Mouse (Mus musculus) layer of hippocampus, postnatal 36 days (tissue): ENCODE measurements around the gene Adamts17. TPM values are rescaled to one million over a fixed set of nuclear protein-coding genes. Genes with fewer than 3 reads are reported as not detected.

ENCODE experiments used
- DNase-seq, 2 experiments: peaks; one replicate each; pipeline ENCODE4 v3.0.0; 2022
- total RNA-seq, 2 experiments: library from RNA; stranded (reverse); gene quantifications; 2 replicates each; pipeline ENCODE4 v1.2.3; 2021

Gene Adamts17
- total RNA-seq, 2 experiments from 2014 or later: 24.9 to 30.4 TPM

DNA sequence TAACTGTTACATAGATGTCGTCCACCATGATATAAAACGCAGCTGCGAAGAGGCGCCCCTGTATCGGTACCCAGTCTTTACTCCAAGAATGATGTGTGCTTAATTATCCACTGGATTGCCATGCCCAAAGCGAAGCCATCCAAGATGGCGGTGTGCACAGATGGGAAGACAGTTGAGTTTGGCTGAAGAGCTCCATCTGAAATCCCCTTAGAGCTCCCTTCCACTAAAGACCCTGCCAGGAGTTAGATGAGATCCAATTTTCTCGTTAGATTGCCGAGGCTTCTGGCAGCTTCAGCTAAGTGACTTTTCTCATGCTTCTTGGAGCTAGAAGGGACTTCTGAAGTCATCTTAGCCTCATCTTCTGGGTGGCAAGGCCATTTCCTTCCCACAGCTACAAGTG is 136.8 kb downstream of the Adamts17 start:
- DNase-seq: no peak

DNA sequence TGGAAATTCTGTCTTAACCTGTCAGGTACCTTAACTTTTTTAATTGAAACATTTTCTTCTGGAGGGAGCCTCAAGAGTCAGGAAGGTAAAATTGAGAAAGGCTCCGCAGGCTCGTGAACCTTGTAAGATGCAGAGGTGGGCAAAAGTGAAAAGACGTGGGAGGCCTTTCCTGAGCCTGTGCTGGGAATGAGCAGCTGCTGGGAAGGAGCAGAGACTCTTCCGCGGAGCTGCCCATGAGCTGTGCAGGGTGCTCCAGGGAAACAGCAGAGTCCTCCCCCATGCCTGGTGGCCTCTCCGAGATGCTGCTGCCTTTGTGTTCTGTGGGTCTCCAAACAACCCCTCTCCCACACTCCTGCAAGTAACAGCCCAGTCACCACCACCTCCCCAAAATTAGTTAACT is 142.1 kb downstream of the Adamts17 start:
- DNase-seq: no peak

- no peak for DNase-seq
Measured at GRCm38 (mm10) chr7:66982084-66982483, 142.5 kb downstream of the Adamts17 start.

- DNase-seq: no peak
Measured at GRCm38 (mm10) chr7:66987671-66988070, 148.1 kb downstream of the Adamts17 start.

GRCm38 (mm10) chr7:66988441-66988840 is 148.9 kb downstream of the Adamts17 start:
- DNase-seq: no peak

DNA sequence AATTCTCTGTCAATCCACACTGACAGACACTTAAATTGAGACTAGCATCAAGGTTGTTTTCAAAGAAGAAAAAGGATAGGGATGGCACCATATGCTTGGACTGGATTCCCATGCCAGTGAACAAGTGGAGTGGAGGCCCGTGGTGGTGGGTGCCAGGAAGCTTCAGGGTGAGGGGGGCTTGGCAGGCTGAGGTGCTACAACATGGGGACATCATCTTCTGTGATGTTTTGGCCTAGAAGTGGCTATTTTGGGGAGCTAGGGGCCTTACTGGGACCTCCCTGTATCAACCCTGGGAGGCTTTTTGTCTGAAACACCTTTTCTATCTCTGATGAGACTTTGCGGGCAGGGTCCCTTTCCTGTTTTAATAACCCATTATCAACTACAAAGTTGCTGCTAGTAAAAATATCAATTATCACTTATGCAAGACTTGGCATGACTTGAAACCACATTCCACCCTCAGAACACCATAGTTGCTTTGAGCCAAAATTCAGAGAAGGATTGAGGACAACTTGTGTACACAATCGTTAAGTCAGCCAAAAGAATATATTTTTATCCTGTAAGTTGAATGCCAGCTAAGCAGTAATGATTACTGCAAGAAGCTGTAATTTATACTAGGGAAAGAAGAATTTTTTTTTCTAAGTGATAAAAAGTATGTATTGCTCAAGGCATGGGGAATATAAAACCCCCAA is 150.0 kb downstream of the Adamts17 start:
- DNase-seq: no peak

DNA sequence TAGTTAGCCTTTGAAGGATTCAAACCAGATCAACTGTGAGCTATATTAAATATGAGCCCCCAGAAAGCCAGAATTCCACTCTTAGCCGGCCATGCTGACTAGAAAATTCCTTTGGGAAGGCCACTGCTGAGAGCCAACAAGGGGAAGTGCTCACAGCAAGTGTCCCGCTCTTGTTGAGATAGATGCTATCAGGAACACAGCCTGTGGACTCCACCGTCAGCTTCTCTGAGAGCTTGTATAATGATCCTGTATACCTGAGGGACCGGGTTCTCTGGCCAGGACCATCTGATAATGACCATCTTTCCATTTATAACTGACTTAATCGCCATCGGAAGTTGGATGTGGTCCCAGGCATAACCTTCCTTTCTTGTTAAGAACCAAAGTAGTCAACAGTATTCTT is 159.3 kb downstream of the Adamts17 start:
- DNase-seq: no peak

DNA sequence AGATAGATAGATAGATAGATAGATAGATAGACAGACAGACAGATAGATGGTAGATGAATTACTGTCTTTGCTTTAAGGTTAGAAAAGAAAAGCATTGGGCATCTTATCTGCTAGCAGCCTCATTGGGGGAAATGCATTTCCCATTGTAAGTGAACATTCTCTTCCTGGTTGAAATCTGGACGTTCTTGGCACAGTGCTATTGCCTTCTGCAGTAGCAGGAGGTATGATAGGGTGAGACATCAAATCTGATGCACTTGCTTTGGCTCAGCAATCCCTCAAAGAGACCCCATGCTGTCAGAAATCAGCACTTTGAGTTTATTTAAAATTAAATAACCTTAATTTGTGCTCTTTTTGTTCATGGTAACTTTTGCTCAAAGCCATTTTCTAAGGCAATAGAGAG is 164.1 kb downstream of the Adamts17 start:
- DNase-seq: peak in 1 of 2 experiments; percentile 49

DNA sequence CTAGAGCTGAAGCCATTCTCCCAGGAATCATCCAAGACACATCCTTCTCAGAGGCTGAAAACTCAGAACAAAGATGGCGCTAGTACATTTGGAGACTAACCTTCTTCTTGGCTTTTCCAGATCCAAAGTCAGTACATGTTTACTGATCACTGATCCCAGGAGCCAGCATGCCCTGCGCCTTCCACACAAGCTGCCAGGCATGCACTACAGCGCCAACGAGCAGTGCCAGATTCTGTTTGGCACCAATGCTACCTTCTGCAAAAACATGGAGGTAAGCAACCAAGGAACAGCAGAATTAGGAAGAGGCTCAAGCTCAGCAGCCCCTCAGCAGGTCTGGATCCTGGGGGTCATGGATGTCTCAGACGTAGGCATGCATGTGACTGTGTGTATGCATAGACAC is 164.7 kb downstream of the Adamts17 start:
- DNase-seq: no peak

- no peak for DNase-seq
Measured at GRCm38 (mm10) chr7:67009841-67010240, 170.3 kb downstream of the Adamts17 start.

GRCm38 (mm10) chr7:67012011-67012751 is 172.6 kb downstream of the Adamts17 start:
- no peak for DNase-seq

- peak; percentile 44 to 50 for DNase-seq
Measured at GRCm38 (mm10) chr7:67013211-67013895, 173.8 kb downstream of the Adamts17 start.

DNA sequence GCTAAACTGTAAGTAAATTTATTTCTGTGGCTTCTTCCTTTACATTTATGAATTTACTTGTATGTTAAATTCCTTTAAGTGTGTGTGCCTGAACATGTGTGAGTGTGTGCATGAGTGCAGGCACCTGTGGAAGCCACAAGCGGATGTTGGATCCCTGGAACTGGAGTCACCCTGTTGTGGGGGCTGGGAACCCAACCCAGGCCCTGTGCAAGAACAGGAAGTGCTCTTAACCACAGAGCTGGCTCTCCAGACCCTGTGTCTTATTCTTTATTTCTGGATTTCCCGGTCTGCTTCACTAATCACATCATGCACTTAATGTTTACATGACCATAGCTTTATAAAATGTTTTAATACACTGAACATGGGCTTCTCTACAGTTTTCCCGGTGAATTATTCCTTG is 180.4 kb downstream of the Adamts17 start:
- no peak for DNase-seq

- DNase-seq: no peak
Measured at GRCm38 (mm10) chr7:67026114-67027070, 186.9 kb downstream of the Adamts17 start.

- DNase-seq: no peak
Measured at GRCm38 (mm10) chr7:67027216-67027615, 187.7 kb downstream of the Adamts17 start.

DNA sequence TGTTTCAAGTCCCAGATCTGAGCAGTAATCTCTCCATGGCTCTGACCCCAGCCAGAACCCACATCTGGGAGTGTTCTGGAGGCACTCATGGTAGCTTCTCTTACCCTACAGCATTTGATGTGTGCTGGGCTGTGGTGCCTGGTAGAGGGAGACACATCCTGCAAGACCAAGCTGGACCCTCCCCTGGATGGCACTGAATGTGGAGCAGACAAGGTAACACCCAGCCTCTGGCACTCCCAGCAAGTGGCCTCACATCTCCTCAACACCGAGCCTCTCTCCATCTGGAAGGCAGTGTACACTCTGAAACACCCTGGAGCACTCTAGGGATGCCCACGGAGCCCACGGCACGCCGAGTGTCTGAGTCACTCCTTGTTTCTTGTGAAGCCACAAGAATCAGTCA is 188.2 kb downstream of the Adamts17 start:
- DNase-seq: no peak

DNA sequence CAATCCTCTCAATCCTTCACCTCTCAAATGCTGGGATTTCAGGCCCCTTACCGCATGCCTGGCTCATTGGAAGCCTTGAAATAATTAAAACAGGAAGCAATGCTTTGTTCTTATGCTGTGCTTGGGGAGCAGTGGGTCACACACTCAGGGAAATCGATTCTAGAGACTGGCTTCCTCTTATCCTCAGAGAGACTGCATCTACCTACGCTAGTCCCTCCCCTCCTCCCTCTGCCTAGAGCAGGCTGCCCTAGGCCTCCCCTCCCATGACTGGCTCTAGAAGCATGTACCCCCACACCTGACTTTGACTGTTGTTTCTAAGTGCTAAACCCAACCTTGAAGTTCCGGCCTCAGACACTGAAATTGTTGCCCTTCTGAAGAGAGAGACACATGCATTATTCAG is 189.4 kb downstream of the Adamts17 start:
- no peak for DNase-seq

- no peak for DNase-seq
Measured at GRCm38 (mm10) chr7:67029481-67029880, 189.9 kb downstream of the Adamts17 start.

GRCm38 (mm10) chr7:67031284-67031683 is 191.7 kb downstream of the Adamts17 start:
- no peak for DNase-seq

DNA sequence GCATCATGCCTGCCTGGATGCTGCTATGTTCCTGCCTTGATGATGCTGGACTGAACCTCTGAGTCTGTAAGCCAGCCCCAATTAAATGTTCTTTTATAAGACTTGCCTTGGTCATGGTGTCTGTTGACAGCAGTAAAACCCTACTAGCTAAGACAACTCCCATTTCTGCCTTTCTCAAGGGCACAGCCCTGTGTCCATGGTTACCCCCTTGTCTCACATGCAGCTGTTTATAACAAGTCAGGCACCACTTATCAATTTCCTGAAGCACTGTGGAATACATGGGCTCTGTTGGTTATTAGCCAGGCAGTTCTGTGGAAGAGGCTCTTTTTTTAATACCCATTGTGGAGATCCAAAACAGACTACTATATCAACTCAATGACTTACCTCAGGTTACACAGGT is 193.1 kb downstream of the Adamts17 start:
- DNase-seq: no peak

DNA sequence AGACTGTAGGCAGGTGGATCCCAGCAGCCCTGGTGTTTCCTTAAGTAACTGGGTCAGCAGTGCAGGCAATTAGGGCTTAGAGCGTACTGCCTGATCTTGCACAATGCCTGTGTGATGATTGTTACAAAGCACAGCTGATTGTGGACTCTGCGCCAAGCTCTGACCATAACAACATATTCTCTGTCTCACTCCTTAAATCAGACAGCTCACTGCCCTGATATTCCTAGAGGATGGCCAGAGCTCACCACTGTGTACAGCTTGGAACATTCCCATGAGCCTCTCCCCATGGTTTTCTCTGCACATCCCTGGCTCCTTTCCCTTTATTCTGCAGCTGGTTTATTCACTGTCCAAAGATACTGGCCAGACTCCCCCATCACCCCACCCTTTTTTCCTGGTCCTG is 194.8 kb downstream of the Adamts17 start:
- DNase-seq: no peak

GRCm38 (mm10) chr7:67035246-67035645 is 195.7 kb downstream of the Adamts17 start:
- DNase-seq: no peak
